Mouse (Mus musculus) CH12.LX (cell line): ENCODE data around the gene H3f3b.

Source experiments
- EP300 ChIP-seq: IDR thresholded peaks from 2 replicates; pipeline ENCODE4 v1.6.1; 2011; ENCODE audit warnings: low read length, improper control_type of control experiment
- MEF2A ChIP-seq: IDR thresholded peaks from 2 replicates; pipeline ENCODE4 v1.6.1; 2014; ENCODE audit warnings: low read depth, mild to moderate bottlenecking, inconsistent platforms, low read length, improper control_type of control experiment, borderline replicate concordance
- USF1 ChIP-seq: IDR thresholded peaks from 2 replicates; pipeline ENCODE4 v1.6.1; 2014; ENCODE audit warnings: low read depth, mild to moderate bottlenecking, inconsistent platforms, low read length, improper control_type of control experiment
- ZNF384 ChIP-seq: IDR thresholded peaks from 2 replicates; pipeline ENCODE4 v1.6.1; 2012; ENCODE audit warnings: low read depth, low read length, improper control_type of control experiment, inconsistent platforms

- TF ChIP-seq EP300: no peak
- no peak for TF ChIP-seq USF1
- no peak for TF ChIP-seq ZNF384
- TF ChIP-seq MEF2A: 0 out of 2 replicates have a peak, but pooled peaks have one; percentile 21
These were observed at the start of gene H3f3b for GRCm38 (mm10) chr11:116027756-116028155.
